Mouse (Mus musculus) MEL (cell line): ENCODE data around the gene Fis1. TPM values are rescaled to one million over a fixed set of nuclear protein-coding genes. Genes with fewer than 3 reads are reported as not detected.

Experiments
- DNase-seq: peaks from one replicate; pipeline ENCODE4 v3.0.0; 2011; ENCODE audit warnings: low read depth, low spot score
- H3K27ac ChIP-seq: 2 replicates; pipeline ENCODE4 v1.5.1; 2012; ENCODE audit warnings: low read depth, mild to moderate bottlenecking, control low read depth, low read length, moderate library complexity; ENCODE audit not compliant: control insufficient read depth
- H3K27me3 ChIP-seq, 2 experiments: fragments of 150-350 bp in 1 of 2; sonication (generic) in 1 of 2; 2 replicates each; pipeline ENCODE4 v1.6.1; 2012; ENCODE audit warnings: low read length in 2 of 2, mild to moderate bottlenecking in 2 of 2, improper control_type of control experiment in 1 of 2, moderate library complexity in 1 of 2; ENCODE audit not compliant: insufficient read depth in 2 of 2, control insufficient read depth in 1 of 2
- H3K36me3 ChIP-seq, 2 experiments: 2 replicates each; pipeline ENCODE4 v1.6.1; 2012 to 2014; ENCODE audit warnings: low read length in 2 of 2, improper control_type of control experiment in 1 of 2, inconsistent platforms in 1 of 2, mild to moderate bottlenecking in 1 of 2; ENCODE audit not compliant: insufficient read depth in 2 of 2, control insufficient read depth in 1 of 2
- H3K4me1 ChIP-seq, 2 experiments: fragments of 150-350 bp in 1 of 2; sonication (generic) in 1 of 2; 2 replicates each; pipeline ENCODE4 v1.6.1; 2012; ENCODE audit warnings: low read length in 2 of 2, improper control_type of control experiment in 1 of 2, mild to moderate bottlenecking in 1 of 2; ENCODE audit not compliant: insufficient read depth in 2 of 2, control insufficient read depth in 1 of 2
- H3K4me3 ChIP-seq, 2 experiments: fragments of 150-350 bp in 1 of 2; sonication (generic) in 1 of 2; 2 replicates each; pipeline ENCODE4 v1.5.1; 2012; ENCODE audit warnings: low read depth in 2 of 2, low read length in 2 of 2, mild to moderate bottlenecking in 2 of 2, moderate library complexity in 2 of 2, control low read depth in 1 of 2, improper control_type of control experiment in 1 of 2; ENCODE audit not compliant: control insufficient read depth in 1 of 2, insufficient read depth in 1 of 2
- H3K79me2 ChIP-seq: 2 replicates; pipeline ENCODE4 v1.6.1; 2012; ENCODE audit warnings: mild to moderate bottlenecking, low read length, moderate library complexity; ENCODE audit not compliant: control insufficient read depth, poor library complexity, insufficient read depth
- H3K9ac ChIP-seq: 2 replicates; pipeline ENCODE4 v1.6.1; 2012; ENCODE audit warnings: low read depth, mild to moderate bottlenecking, control low read depth, low read length, moderate library complexity; ENCODE audit not compliant: control insufficient read depth, poor library complexity, severe bottlenecking
- H3K9me3 ChIP-seq: fragments of 150-350 bp; sonication (generic); replicated peaks from 2 replicates; pipeline ENCODE4 v1.6.1; 2012; ENCODE audit warnings: mild to moderate bottlenecking, low read length, improper control_type of control experiment, moderate library complexity; ENCODE audit not compliant: insufficient read depth
- CHD1 ChIP-seq: IDR thresholded peaks from 2 replicates; pipeline ENCODE4 v1.6.1; 2012; ENCODE audit warnings: low read depth, mild to moderate bottlenecking, inconsistent platforms, low read length, improper control_type of control experiment
- CHD2 ChIP-seq: IDR thresholded peaks from 2 replicates; pipeline ENCODE4 v1.6.1; 2011; ENCODE audit warnings: low read length, improper control_type of control experiment
- EP300 ChIP-seq, 2 experiments: IDR thresholded peaks; 2 replicates each; pipeline ENCODE4 v1.6.1; 2011; ENCODE audit warnings: improper control_type of control experiment in 2 of 2, low read length in 2 of 2, low read depth in 1 of 2, mild to moderate bottlenecking in 1 of 2
- MAFK ChIP-seq: IDR thresholded peaks from 2 replicates; pipeline ENCODE4 v1.6.1; 2011; ENCODE audit warnings: low read depth, mild to moderate bottlenecking, low read length, improper control_type of control experiment, borderline replicate concordance
- MAZ ChIP-seq: IDR thresholded peaks from 2 replicates; pipeline ENCODE4 v1.6.1; 2012; ENCODE audit warnings: low read depth, mild to moderate bottlenecking, inconsistent platforms, low read length, improper control_type of control experiment
- MYC ChIP-seq: IDR thresholded peaks from 2 replicates; pipeline ENCODE4 v1.6.1; 2011; ENCODE audit warnings: low read depth, mild to moderate bottlenecking, low read length, improper control_type of control experiment, moderate library complexity
- NELFE ChIP-seq: IDR thresholded peaks from 2 replicates; pipeline ENCODE4 v1.6.1; 2011; ENCODE audit warnings: low read depth, low read length, improper control_type of control experiment
- RAD21 ChIP-seq: IDR thresholded peaks from 2 replicates; pipeline ENCODE4 v1.6.1; 2011; ENCODE audit warnings: mild to moderate bottlenecking, low read depth, low read length, improper control_type of control experiment
- SIN3A ChIP-seq: IDR thresholded peaks from 2 replicates; pipeline ENCODE4 v1.6.1; 2012; ENCODE audit warnings: low read length, improper control_type of control experiment, inconsistent platforms
- UBTF ChIP-seq: IDR thresholded peaks from 2 replicates; pipeline ENCODE4 v1.6.1; 2012; ENCODE audit warnings: low read depth, mild to moderate bottlenecking, inconsistent platforms, low read length, improper control_type of control experiment, moderate library complexity, borderline replicate concordance; ENCODE audit not compliant: insufficient read depth
- ZNF384 ChIP-seq: IDR thresholded peaks from 2 replicates; pipeline ENCODE4 v1.6.1; 2012; ENCODE audit warnings: low read depth, mild to moderate bottlenecking, inconsistent platforms, low read length, improper control_type of control experiment
- polyA plus RNA-seq, 2 experiments: library from polyadenylated mRNA; stranded (reverse) in 1 of 2; unstranded in 1 of 2; fragments of >175 nt in 1 of 2; fragments of >200 nt in 1 of 2; gene quantifications; 2 replicates each; pipeline versions ENCODE4 v1.2.1 to v1.2.4; 2012; ENCODE audit warnings: low replicate concordance in 2 of 2, low read depth in 1 of 2; ENCODE audit not compliant: insufficient read length in 2 of 2, insufficient read depth in 1 of 2, missing spikeins in 1 of 2
- total RNA-seq: library from RNA; depleted of rRNA; stranded (reverse); fragments of 300-350 nt; gene quantifications from 2 replicates; pipeline ENCODE4 v1.2.3, GENCODE M21; 2012

The Fis1 gene
- total and polyA plus RNA-seq, 3 experiments: 164 to 184 TPM; not detected in 1

DNA sequence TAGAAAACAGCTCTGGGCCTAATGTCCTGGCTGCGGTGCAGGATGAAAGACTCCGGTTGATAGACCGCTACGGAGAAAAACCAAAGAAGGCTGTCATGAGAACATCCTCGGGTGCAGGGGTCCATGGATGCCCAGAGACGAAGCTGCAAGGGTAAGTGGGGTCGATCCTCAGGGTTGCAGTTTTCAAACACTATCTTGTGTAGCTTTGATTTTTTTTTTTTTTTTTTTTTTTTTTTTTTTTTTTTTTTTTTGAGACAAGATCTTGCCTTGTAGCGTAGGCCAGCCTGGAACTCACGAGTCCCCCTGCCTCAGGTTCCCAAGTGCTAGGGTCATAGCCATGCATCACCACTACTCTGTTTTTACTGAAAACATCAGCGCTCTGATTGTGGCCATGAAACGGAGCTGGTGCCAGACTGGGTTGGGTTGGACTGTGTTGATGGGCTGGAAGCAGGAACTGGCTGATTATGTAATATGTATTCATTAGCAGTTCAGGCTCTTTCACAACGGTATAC lies 421 bp downstream of the Fis1 start:
- TF ChIP-seq ZNF384: peak; percentile 81
- no peak for TF ChIP-seq CHD2
- H3K9me3 ChIP-seq: no peaks in the 10 kb centered on the region
- H3K27me3 ChIP-seq: no peaks in the 10 kb centered on the region
- H3K4me1 ChIP-seq: peaks cover 0 to 19% of the 10 kb centered on the region in 2 experiments; a peak in 2 of 4 replicates
- peak overlapping the region; percentile 88 for H3K9ac ChIP-seq
- H3K79me2 ChIP-seq: peaks cover 25% of the 10 kb centered on the region
- DNase-seq: peak; percentile 56
- H3K4me3 ChIP-seq: peak overlapping the region; percentile 94 to 95
- peak overlapping the region; percentile 78 for H3K27ac ChIP-seq
- peaks cover 0 to 14% of the 10 kb centered on the region in 2 experiments; a peak in 2 of 4 replicates for H3K36me3 ChIP-seq

DNA sequence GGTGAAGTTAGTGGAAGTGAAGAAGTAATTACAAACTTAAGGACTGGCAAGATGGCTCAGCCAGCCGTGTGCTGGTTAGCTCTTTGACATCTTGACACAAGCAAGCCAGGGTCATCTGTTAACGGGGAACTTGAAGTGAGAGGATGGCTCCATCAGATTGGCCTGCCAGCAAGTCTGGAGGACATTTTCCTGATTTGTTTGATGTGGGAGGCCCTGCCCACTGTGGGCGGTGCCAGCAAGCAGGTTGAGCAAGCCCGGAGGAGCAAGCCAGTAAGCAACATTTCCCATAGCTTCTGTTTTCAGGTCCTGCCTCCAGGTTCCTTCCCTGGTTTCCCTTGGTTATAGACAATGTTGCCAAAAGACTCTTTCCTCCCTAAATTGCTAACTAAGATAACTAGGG lies 2.5 kb downstream of the Fis1 start:
- H3K27me3 ChIP-seq: no peaks in the 10 kb centered on the region
- H3K36me3 ChIP-seq: peaks cover 0 to 14% of the 10 kb centered on the region in 2 experiments; a peak in 2 of 4 replicates
- no peak overlapping the region for H3K9ac ChIP-seq
- H3K4me3 ChIP-seq: no peak overlapping the region
- H3K4me1 ChIP-seq: peaks cover 0 to 19% of the 10 kb centered on the region in 2 experiments; a peak in 2 of 4 replicates
- H3K27ac ChIP-seq: no peak overlapping the region
- peak; percentile 46 for DNase-seq
- TF ChIP-seq MYC: no peak
- TF ChIP-seq MAFK: no peak
- TF ChIP-seq CHD1: no peak
- no peak for TF ChIP-seq MAZ
- H3K79me2 ChIP-seq: peaks cover 25% of the 10 kb centered on the region
- no peaks in the 10 kb centered on the region for H3K9me3 ChIP-seq

GRCm38 (mm10) chr5:136957250-136957649 lies 4.2 kb downstream of the Fis1 start:
- H3K9ac ChIP-seq: no peak overlapping the region
- no peak for TF ChIP-seq NELFE
- TF ChIP-seq, all 39 proteins: peak for 0
- Histone ChIP-seq H3K27me3 (no peaks in the 10 kb centered on the region), H3K4me1 (peaks cover 0 to 18% of the 10 kb centered on the region in 2 experiments; a peak in 2 of 4 replicates), H3K4me3 (no peak overlapping the region), H3K9me3 (no peaks in the 10 kb centered on the region), H3K79me2 (peaks cover 26% of the 10 kb centered on the region), H3K36me3 (peaks cover 0 to 10% of the 10 kb centered on the region in 2 experiments; a peak in 2 of 4 replicates), H3K27ac (no peak overlapping the region)
- no peak for DNase-seq

GRCm38 (mm10) chr5:136958991-136959605 lies 6.0 kb downstream of the Fis1 start:
- Histone ChIP-seq H3K4me3 (no peak overlapping the region), H3K9ac (no peak overlapping the region), H3K36me3 (peaks cover 0 to 8% of the 10 kb centered on the region in 2 experiments; a peak in 3 of 4 replicates), H3K9me3 (no peaks in the 10 kb centered on the region)
- DNase-seq: no peak
- TF ChIP-seq SIN3A (no peak), RAD21 (no peak), MYC (no peak), UBTF (no peak), EP300 (IDR thresholded peaks at IDR 0.05; ENCODE audit: low read depth in 1 of 2, low read length in 2 of 2) (no peak)
- TF ChIP-seq, all 39 proteins: peak for 0
- peaks cover 0 to 17% of the 10 kb centered on the region in 2 experiments; a peak in 2 of 4 replicates for H3K4me1 ChIP-seq
- no peaks in the 10 kb centered on the region for H3K27me3 ChIP-seq
- H3K27ac ChIP-seq: no peak overlapping the region
- H3K79me2 ChIP-seq: peaks cover 25% of the 10 kb centered on the region
